Comparison of ENCODE assay signal across 10 mouse cellular contexts in genomic region chr19:12002791-12003190, GRCm38 (mm10). TPM values are rescaled to one million over a fixed set of nuclear protein-coding genes. Genes with fewer than 3 reads are reported as not detected.
DNase-seq lines count a peak whose midpoint lies in the region; ATAC-seq and TF ChIP-seq lines count a peak whose summit lies in the region.
"Had no signal": no experiment of that assay in that cellular context is flagged by ENCODE, and none has a peak within 500 bp of the region (broad histone marks: within the 10 kb centered on the region; RNA-seq: fewer than 3 reads in every experiment).

No protein-coding gene starts in this region.

- peak overlapping the region; percentile 18 for H3K4me2 ChIP-seq in limb, embryonic 14.5 days (replicated peaks; ENCODE audit: low read depth, low read length, severe bottlenecking)

- WGBS in limb, embryonic 14.5 days, result 44% methylated on average over 14 of the region's 14 CpGs

- H3K9me3 ChIP-seq in erythroblast, embryonic 14.5 days (ENCODE audit: control insufficient read depth, low read length), result no peaks in the 10 kb centered on the region
- no peaks in the 10 kb centered on the region for H3K9me3 ChIP-seq in megakaryocyte, embryonic 14.5 days
- no peaks in the 10 kb centered on the region for H3K9me3 ChIP-seq in limb, embryonic 14.5 days (ENCODE audit: control insufficient read depth, low read length)

- DNase-seq in limb, embryonic 14.5 days (ENCODE audit: low spot score), result no peak
- DNase-seq in spleen, postnatal 36 days (ENCODE audit: low spot score in 2 of 2), result no peak
- no peak for DNase-seq in frontal cortex, postnatal 10 days (ENCODE audit: low spot score in 2 of 2)

- no peak overlapping the region for H3K9ac ChIP-seq in limb, embryonic 14.5 days (ENCODE audit: low read depth, low read length, severe bottlenecking)

- no peaks in the 10 kb centered on the region; the same call in 1 of the 2 replicates for H3K27me3 ChIP-seq in erythroblast, embryonic 14.5 days (ENCODE audit: control insufficient read depth)
- peaks cover 8% of the 10 kb centered on the region for H3K27me3 ChIP-seq in megakaryocyte, embryonic 14.5 days (replicated peaks)
- no peaks in the 10 kb centered on the region for H3K27me3 ChIP-seq in limb, embryonic 14.5 days (ENCODE audit: control insufficient read depth, insufficient read depth, low read length)

- TF ChIP-seq POLR2A in limb, embryonic 14.5 days (IDR thresholded peaks at IDR 0.05; ENCODE audit: borderline replicate concordance, extremely low read depth, insufficient read depth, insufficient read length), result no peak

- ATAC-seq in erythroblast, adult 5-6 weeks (replicated peaks; ENCODE audit: low FRiP score, poor library complexity, severe bottlenecking), result no peak
- ATAC-seq in megakaryocyte, adult 5-6 weeks (ENCODE audit: poor library complexity, severe bottlenecking), result no peak
- ATAC-seq in limb, embryonic 14.5 days (ENCODE audit: low FRiP score, low read depth), result no peak
- no peak for ATAC-seq in erythroid progenitor cell, adult 5-6 weeks (replicated peaks; ENCODE audit: low FRiP score, poor library complexity, severe bottlenecking)

- peak overlapping the region; percentile 36 for H3K4me3 ChIP-seq in erythroblast, embryonic 14.5 days (replicated peaks)
- peak overlapping the region; percentile 70 for H3K4me3 ChIP-seq in megakaryocyte, embryonic 14.5 days (replicated peaks)
- peak overlapping the region; percentile 7; the same call in 1 of the 2 replicates for H3K4me3 ChIP-seq in limb, embryonic 14.5 days (replicated peaks; ENCODE audit: low read length)

- peaks cover 52% of the 10 kb centered on the region for H3K4me1 ChIP-seq in erythroblast, embryonic 14.5 days (ENCODE audit: control insufficient read depth)
- peaks cover 52% of the 10 kb centered on the region for H3K4me1 ChIP-seq in megakaryocyte, embryonic 14.5 days
- peaks cover 12% of the 10 kb centered on the region for H3K4me1 ChIP-seq in limb, embryonic 14.5 days (ENCODE audit: control insufficient read depth, insufficient read depth, low read length)

- H3K27ac ChIP-seq in limb, embryonic 14.5 days (replicated peaks; ENCODE audit: low read depth, low read length), result no peak overlapping the region

- no peaks in the 10 kb centered on the region for H3K36me3 ChIP-seq in erythroblast, embryonic 14.5 days (ENCODE audit: control insufficient read depth)
- H3K36me3 ChIP-seq in megakaryocyte, embryonic 14.5 days (replicated peaks; ENCODE audit: low read length), result no peaks in the 10 kb centered on the region
- no peaks in the 10 kb centered on the region for H3K36me3 ChIP-seq in limb, embryonic 14.5 days (ENCODE audit: control insufficient read depth, insufficient read depth, low read length)

RNA-seq across cellular contexts. Expression of gene Osbp, which starts 37.0 kb away (rescaled TPM):
- 0.53 and 0.59 TPM in 2 replicates for polyA plus RNA-seq in erythroblast, embryonic 14.5 days (2012)
- 7.1 and 10.6 TPM in 2 replicates for total RNA-seq in erythroblast, adult 5-6 weeks (2015; ENCODE audit: low replicate concordance)
- 12.7 and 14.8 TPM in 2 replicates for total RNA-seq in erythroblast, adult 5-6 weeks (2017; ENCODE audit: low replicate concordance)
- 0.73 and 3.0 TPM in 2 replicates for polyA plus RNA-seq in megakaryocyte, embryonic 14.5 days (2012; ENCODE audit: insufficient read depth, low replicate concordance)
- total RNA-seq in megakaryocyte, adult 5-6 weeks (2015), result 35.0 and 36.9 TPM in 2 replicates
- 42.6 and 43.3 TPM in 2 replicates for total RNA-seq in megakaryocyte, adult 5-6 weeks (2017)
- 33.4 and 37.5 TPM in 2 replicates for polyA plus RNA-seq in limb, embryonic 14.5 days (2012; rRNA removed)
- polyA plus RNA-seq in limb, embryonic 14.5 days (2014; fragmentation: Nextera tagmentation; extraction: Ambion mirVana), result 10.9 and 11.7 TPM in 2 replicates
- 23.5 and 34.6 TPM in 2 replicates for total RNA-seq in erythroid progenitor cell, adult 5-6 weeks (2015; ENCODE audit: low replicate concordance)
- total RNA-seq in erythroid progenitor cell, adult 5-6 weeks (2017; ENCODE audit: low replicate concordance), result 32.1 and 32.3 TPM in 2 replicates

RNA-seq across cellular contexts. Expression of gene Olfr1423, which starts 38.3 kb away (rescaled TPM):
- polyA plus RNA-seq in erythroblast, embryonic 14.5 days (2012), result not detected in 2 replicates
- total RNA-seq in erythroblast, adult 5-6 weeks (2015; ENCODE audit: low replicate concordance), result not detected in 2 replicates
- not detected in 2 replicates for total RNA-seq in erythroblast, adult 5-6 weeks (2017; ENCODE audit: low replicate concordance)
- polyA plus RNA-seq in megakaryocyte, embryonic 14.5 days (2012; ENCODE audit: insufficient read depth, low replicate concordance), result not detected in 2 replicates
- 0.02 TPM in 1 of 2 replicates, not detected in the other for total RNA-seq in megakaryocyte, adult 5-6 weeks (2015)
- not detected in 2 replicates for total RNA-seq in megakaryocyte, adult 5-6 weeks (2017)
- polyA plus RNA-seq in limb, embryonic 14.5 days (2012; rRNA removed), result not detected in 2 replicates
- not detected in 2 replicates for polyA plus RNA-seq in limb, embryonic 14.5 days (2014; fragmentation: Nextera tagmentation; extraction: Ambion mirVana)
- not detected in 2 replicates for total RNA-seq in erythroid progenitor cell, adult 5-6 weeks (2015; ENCODE audit: low replicate concordance)
- total RNA-seq in erythroid progenitor cell, adult 5-6 weeks (2017; ENCODE audit: low replicate concordance), result not detected in 2 replicates
- total RNA-seq: adrenal gland, postnatal 14 days had no signal

RNA-seq across cellular contexts. Expression of gene Olfr1424, which starts 59.7 kb away (rescaled TPM):
- polyA plus RNA-seq in erythroblast, embryonic 14.5 days (2012), result not detected in 2 replicates
- total RNA-seq in erythroblast, adult 5-6 weeks (2015; ENCODE audit: low replicate concordance), result not detected in 2 replicates
- total RNA-seq in erythroblast, adult 5-6 weeks (2017; ENCODE audit: low replicate concordance), result not detected in 2 replicates
- polyA plus RNA-seq in megakaryocyte, embryonic 14.5 days (2012; ENCODE audit: insufficient read depth, low replicate concordance), result not detected in 2 replicates
- not detected in 2 replicates for total RNA-seq in megakaryocyte, adult 5-6 weeks (2015)
- not detected in 2 replicates for total RNA-seq in megakaryocyte, adult 5-6 weeks (2017)
- not detected in 2 replicates for polyA plus RNA-seq in limb, embryonic 14.5 days (2012; rRNA removed)
- not detected in 2 replicates for polyA plus RNA-seq in limb, embryonic 14.5 days (2014; fragmentation: Nextera tagmentation; extraction: Ambion mirVana)
- not detected in 2 replicates for total RNA-seq in erythroid progenitor cell, adult 5-6 weeks (2015; ENCODE audit: low replicate concordance)
- not detected in 2 replicates for total RNA-seq in erythroid progenitor cell, adult 5-6 weeks (2017; ENCODE audit: low replicate concordance)
- total RNA-seq: adrenal gland, postnatal 14 days had no signal
- polyA plus RNA-seq: C2C12 had no signal

Comparison
In these comparisons a context has a peak if more than half of its experiments do, and no peak if none do; other contexts are left out.
1. H3K4me3 ChIP-seq: peak in every context shown above with its lines; median percentile 70 in megakaryocyte, embryonic 14.5 days; 36 in erythroblast, embryonic 14.5 days; 7 in limb, embryonic 14.5 days.